Mouse (Mus musculus): ENCODE measurements around the gene Etfa. TPM values are rescaled to one million over a fixed set of nuclear protein-coding genes. Genes with fewer than 3 reads are reported as not detected.

Etfa gene
- total RNA-seq, 2 experiments from 2014 or later = 42.6 to 45.8 TPM

DNA sequence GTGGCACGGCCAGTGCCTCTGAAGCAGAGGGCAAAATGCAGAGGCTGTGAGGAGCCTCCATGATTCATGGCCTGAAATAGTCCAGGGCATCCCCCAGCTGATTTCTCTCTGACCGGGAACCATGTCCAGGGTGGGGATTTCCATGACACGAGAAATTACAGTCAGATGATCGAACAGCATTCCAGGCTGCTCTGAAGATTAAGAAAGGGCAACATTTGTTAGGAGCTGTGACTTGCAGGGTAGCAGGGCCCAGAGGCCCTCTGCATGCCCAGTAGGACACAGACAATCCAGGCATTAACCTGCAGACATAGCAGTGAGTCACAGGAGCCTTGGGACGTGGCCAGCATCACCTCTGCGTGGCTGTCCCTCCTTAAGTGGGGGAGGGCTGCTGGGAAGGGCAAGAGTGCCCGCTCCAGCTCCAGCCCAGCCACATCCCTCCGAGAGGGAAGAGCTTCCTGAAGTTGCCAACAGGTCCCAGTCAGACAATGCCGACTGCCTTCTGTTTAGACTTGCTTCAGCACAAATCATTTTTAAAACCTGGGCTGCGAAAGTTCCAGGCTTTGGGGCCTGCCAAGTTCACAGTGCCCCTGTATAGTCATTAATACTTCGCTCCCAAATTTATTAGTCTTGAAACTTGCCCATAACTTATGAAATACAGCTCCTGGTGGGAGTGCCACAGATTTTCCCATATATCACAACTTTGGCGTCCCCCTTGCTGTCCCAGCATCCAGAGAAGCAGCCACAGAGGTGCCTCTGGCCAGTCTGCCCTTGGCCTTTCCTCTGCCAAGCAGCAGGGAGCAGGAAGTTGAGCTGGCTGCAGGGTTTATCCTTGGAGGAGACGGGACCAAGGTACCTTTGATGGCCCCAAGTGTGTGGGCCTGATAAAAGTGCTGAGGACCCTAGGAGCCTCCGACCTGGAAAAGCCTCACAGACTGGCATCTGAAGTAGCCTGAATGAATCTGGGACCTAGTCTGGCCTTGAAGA, 79.4 kb downstream of the Etfa start:
- intact Hi-C loops (cut with DNase I) = no loop called here
- DNase-seq (ENCODE audit: low spot score in 2 of 2) = no peak

GRCm38 (mm10) chr9:55430133-55430532, 81.9 kb downstream of the Etfa start:
- no peak for DNase-seq (ENCODE audit: low spot score in 2 of 2)
- intact Hi-C loops (cut with DNase I) = no loop called here

- DNase-seq (ENCODE audit: low spot score in 2 of 2) = peak; percentile 76 to 79
Observed at GRCm38 (mm10) chr9:55429242-55429975, 82.6 kb downstream of the Etfa start.

GRCm38 (mm10) chr9:55425271-55425810, 86.7 kb downstream of the Etfa start:
- intact Hi-C loops (cut with DNase I) = no loop called here
- DNase-seq (ENCODE audit: low spot score in 2 of 2) = no peak

More at GRCm38 (mm10) chr9:55429242-55429975, 82.6 kb downstream of the Etfa start:
- intact Hi-C loops (cut with DNase I) = loop anchor here (1.0 to 2.0 kb wide), 2 partner anchors 107 to 488 kb away; no protein-coding TSS in a partner anchor

- intact Hi-C loops (cut with DNase I) = no loop called here
- no peak for DNase-seq (ENCODE audit: low spot score in 2 of 2)
Observed at GRCm38 (mm10) chr9:55423451-55424424, 88.3 kb downstream of the Etfa start.

GRCm38 (mm10) chr9:55421786-55422185, 90.3 kb downstream of the Etfa start:
- intact Hi-C loops (cut with DNase I) = no loop called here
- DNase-seq (ENCODE audit: low spot score in 2 of 2) = no peak

DNA sequence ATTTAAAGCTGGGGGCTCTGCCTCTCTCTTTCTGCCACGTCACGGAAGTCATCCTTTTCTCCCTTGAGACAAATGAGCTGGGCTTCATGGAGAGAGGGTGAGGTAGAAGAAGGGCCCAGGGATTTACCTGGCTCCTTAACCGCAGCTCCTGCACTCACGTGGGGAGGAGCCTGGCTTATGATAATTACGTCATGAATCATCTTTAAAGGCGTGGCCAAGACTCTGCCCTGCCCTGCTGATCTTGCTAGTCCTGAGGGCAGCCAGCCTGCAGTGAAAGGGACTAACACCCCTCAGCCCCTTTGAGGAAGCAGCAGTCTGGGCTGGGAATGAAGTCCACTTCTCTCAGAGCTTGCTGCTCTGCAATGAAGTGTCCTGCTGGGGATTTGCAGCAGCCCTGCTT, 100.9 kb downstream of the Etfa start:
- intact Hi-C loops (cut with DNase I) = no loop called here
- no peak for DNase-seq (ENCODE audit: low spot score in 2 of 2)

- no peak for DNase-seq (ENCODE audit: low spot score in 2 of 2)
- intact Hi-C loops (cut with DNase I) = no loop called here
Observed at GRCm38 (mm10) chr9:55410430-55410829, 101.6 kb downstream of the Etfa start.

- intact Hi-C loops (cut with DNase I) = no loop called here
- no peak for DNase-seq (ENCODE audit: low spot score in 2 of 2)
Observed at GRCm38 (mm10) chr9:55409833-55410232, 102.2 kb downstream of the Etfa start.

DNA sequence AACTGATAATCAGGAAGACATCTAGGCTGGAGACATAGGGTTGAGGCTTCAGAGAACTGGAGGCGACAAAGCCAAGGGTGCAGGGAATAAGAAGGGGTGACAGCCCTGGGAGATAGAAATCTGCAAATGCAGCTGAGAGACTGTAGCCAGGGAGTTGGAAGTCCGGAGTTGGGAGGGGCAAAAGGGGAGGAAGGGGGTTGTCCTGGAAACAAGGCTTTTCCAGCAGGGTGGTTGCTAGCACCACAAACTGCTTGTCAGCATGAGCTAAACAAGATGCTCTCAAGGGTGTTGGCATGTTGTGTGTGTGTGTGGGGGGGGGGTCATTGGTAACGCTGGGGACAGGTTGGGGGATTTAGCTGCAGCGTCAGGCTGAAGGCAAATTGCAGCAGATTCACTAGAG, 103.2 kb downstream of the Etfa start:
- DNase-seq (ENCODE audit: low spot score in 2 of 2) = no peak

DNA sequence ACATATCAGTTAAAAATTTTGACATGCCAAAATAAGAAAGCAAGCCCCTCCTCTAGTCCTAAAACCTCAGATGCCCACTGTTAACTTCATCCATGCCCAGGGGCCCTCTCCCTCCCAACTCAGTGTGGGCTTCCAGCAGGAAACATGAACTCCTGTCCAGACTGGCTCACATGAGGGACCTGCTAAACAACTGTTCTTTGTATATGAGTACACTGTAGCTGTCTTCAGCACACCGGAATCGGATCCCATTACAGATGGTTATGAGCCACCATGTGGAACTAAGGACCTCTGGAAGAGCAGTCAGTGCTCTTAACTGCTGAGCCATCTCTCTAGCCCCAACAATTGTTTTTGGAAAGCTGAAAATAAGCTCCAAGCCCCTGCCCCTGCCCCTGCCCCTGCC, 105.3 kb downstream of the Etfa start:
- intact Hi-C loops (cut with DNase I) = no loop called here
- DNase-seq (ENCODE audit: low spot score in 2 of 2) = no peak

More for the DNA sequence above, 103.2 kb downstream of the Etfa start:
- intact Hi-C loops (cut with DNase I) = no loop called here

GRCm38 (mm10) chr9:55404976-55405702, 106.9 kb downstream of the Etfa start:
- intact Hi-C loops (cut with DNase I) = no loop called here
- no peak for DNase-seq (ENCODE audit: low spot score in 2 of 2)

Other genes with a start within 250 kb of the Etfa start
- under 1 TPM; 0.37 to 0.46 TPM for gene Nrg4, start 185.4 kb downstream of the Etfa start, total RNA-seq (2021)
- gene Tmem266, start 185.3 kb downstream of the Etfa start, total RNA-seq (2021) = 10 to 100 TPM in 1 of 2 experiments, 1 to 10 TPM in 1; 8.4 to 10.4 TPM
- gene Isl2, start 26.4 kb upstream of the Etfa start, total RNA-seq (2021) = not detected

Data from left cerebral cortex, postnatal 25 days (tissue).